Mouse (Mus musculus) v-Abl transformed pro-B cells (cell line): ENCODE results near the gene Pstk.
"Not testable (repeated sequence)": the region's sequence is repeated elsewhere in the genome, so short reads cannot be mapped to it uniquely, and the experiment has no call there.

Source experiments
- in situ Hi-C, 2 experiments: fragments of 400-800 bp; cut with MboI; formaldehyde crosslinking; loops; one replicate each; pipeline ENCODE4 v1.15.1; 2025; ENCODE audit not compliant: unreplicated experiment in 2 of 2

The Pstk gene

DNA sequence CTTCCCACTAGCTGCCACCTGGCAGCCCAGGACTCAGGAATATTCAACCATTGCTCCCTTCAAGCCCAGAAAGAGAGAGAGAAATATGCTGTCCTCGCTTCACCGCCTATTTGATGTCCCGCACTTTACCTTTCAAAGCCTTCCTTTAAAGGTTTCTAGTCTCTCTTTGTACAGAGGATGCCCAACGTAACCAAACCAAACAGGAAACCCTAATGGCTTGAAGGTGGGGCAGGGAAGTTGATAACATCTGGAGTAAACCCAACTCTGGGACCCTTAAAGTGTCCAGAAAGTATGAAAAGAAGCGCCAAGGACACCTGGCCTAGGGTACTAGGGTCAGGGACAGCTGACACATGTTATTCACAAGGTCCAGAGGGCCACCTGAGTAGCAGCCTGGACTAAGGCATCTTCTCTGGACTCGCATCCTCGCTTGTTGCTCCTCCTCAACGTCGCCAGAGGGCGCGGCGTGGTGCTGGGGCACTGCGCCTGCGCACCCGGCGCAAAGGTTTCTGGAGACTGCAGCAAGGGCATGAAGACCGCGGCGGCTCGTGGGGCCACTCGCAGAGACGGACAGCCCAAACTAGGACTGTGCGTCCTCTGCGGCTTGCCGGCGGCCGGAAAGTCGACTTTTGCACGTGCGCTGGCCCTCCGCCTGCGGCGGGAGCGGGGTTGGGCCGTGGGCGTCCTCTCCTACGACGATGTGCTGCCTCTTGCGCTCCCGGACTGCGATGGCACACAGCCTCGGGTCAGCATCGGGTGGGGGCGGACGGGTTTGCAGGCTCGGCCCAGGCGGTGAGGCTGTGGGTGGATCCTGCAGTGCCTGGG lies at the start of gene Pstk:
Gene Pstk, plus strand, starts transcription at position 494 of the 822 bp plus-strand sequence.
- in situ Hi-C loops, result loop anchor here (5.0 to 25.0 kb wide), 5 partner anchors 36 to 1759 kb away; no protein-coding TSS in a partner anchor

DNA sequence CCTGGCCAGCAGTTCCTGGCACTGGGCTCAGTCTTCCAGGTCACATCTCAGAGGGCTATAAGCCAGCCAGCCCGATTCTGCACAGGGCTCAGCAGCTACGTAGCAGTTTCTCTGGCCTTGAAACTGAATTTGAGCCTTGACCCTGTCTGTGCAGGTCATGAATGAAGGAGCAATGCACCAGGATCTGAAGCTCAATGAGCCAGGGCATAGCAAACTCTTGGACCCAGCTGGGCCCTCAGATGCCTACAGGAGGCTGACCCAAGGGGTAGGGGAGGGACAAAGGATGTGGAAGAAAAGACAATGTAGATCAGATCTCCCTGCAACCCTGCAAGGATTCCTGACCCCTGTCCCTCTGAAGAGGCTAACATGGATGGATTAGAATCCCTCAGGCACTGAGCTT lies 48.7 kb upstream of the Pstk start, which contains the start of gene Cuzd1:
Gene Cuzd1, minus strand, starts transcription at position 101 of the 400 bp plus-strand sequence.
- in situ Hi-C loops, result no loop called here

DNA sequence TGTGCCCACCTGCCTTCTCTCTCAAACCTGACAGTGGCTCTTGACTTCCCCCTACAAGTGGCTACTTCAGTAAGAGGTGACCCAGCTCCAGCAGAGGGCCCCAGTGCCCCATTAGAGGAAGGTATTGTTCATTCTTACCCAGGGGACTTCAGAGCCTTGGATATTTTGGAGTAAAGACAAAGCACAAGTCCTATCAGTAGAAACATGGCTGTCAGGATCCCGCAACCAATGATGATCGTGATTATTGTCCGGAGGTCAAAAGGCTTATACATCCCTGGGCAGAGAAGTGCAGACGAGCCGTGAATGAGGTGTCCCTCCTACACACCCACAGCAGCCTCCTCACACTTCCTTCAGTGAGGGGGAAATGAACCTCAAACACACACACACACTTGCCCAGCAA lies 43.9 kb upstream of the Pstk start:
- in situ Hi-C loops, result loop anchor here in 1 of 2 experiments (25.0 kb wide), 1 partner anchor 1690 kb away; no protein-coding TSS in a partner anchor

DNA sequence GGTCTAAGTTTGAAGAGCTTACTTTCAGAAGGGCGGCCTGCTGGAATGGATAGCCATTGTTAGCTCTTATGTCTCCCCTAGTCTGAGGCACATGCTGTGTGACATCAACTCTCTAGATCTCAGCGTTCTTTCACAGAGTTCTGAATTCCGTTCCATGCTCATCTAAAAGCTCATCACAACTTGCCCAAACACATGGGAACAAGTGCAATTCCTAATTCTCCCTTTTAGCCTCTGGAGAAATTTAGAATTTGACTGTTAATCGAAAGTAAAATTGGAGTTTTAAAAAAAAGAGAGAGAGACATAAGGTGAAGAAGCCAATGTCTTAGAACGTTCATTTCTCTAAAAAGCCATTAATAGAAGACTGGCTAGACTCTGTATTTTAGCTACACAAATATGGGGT lies 41.5 kb upstream of the Pstk start, which contains the start of gene Fam24b:
Gene Fam24b, minus strand, starts transcription at position 101 of the 400 bp plus-strand sequence.
- in situ Hi-C loops, result loop anchor here in 1 of 2 experiments (25.0 kb wide), 1 partner anchor 1692 kb away; no protein-coding TSS in a partner anchor

DNA sequence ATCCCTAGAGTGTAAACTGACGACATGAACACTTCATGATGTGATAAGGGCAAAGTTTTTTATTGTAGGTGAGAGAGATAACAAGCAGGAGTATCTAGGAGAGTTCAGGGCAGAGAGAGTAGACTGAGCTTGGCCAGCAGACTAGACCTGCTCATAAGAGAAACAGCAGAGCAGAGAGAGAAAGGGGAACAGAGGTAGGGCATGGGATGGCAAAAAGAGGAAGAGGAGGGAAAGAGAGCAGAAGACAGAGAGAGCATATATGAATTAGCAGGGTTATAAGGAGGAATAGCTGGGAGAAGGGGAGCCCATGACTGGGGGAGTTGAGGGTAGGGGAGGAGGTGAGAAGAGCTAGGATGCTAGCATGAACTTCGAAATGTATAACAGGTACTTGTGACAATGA lies 39.3 kb upstream of the Pstk start:
- in situ Hi-C loops, result loop anchor here in 1 of 2 experiments (25.0 kb wide), 1 partner anchor 1694 kb away; no protein-coding TSS in a partner anchor

GRCm38 (mm10) chr7:131333564-131333963 lies 37.4 kb upstream of the Pstk start, which contains the start of gene Fam24a:
Gene Fam24a (plus strand): TSS chr7:131333864.
- in situ Hi-C loops, result loop anchor here in 1 of 2 experiments (25.0 kb wide), 1 partner anchor 1696 kb away; no protein-coding TSS in a partner anchor

GRCm38 (mm10) chr7:131337502-131338068 lies 33.4 kb upstream of the Pstk start:
- in situ Hi-C loops, result loop anchor here in 1 of 2 experiments (25.0 kb wide), 1 partner anchor 1700 kb away; no protein-coding TSS in a partner anchor

GRCm38 (mm10) chr7:131345856-131346541 lies 24.9 kb upstream of the Pstk start:
- in situ Hi-C loops, result loop anchor here in 1 of 2 experiments (25.0 kb wide), 1 partner anchor 1709 kb away; no protein-coding TSS in a partner anchor

DNA sequence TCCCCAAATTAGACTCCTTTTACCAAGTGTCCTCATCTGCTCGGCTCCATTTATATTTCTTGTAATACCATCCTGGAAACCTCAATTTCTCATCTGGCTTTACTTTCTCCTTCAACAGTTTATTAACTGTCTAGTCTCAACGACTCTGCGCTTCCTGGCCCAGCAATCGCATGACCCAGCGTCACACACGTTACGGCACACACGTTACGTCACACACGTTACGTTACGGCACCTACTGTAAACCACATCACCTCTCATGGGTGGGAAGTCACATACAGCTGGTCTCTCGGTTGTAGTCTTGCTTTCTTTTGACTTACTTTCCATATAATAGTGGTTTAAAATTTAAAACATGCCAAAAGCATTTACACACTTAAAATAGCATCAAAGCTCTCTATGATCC lies 14.8 kb upstream of the Pstk start:
- in situ Hi-C loops, result loop anchor here (25.0 kb wide), 4 partner anchors 819 to 1744 kb away; no protein-coding TSS in a partner anchor

- in situ Hi-C loops, result loop anchor here (5.0 to 25.0 kb wide), 8 partner anchors 45 to 1750 kb away; partner anchors contain the start of gene Bub3 (in 1 of the 2)
Measured at GRCm38 (mm10) chr7:131362269-131362614, 8.7 kb upstream of the Pstk start.

DNA sequence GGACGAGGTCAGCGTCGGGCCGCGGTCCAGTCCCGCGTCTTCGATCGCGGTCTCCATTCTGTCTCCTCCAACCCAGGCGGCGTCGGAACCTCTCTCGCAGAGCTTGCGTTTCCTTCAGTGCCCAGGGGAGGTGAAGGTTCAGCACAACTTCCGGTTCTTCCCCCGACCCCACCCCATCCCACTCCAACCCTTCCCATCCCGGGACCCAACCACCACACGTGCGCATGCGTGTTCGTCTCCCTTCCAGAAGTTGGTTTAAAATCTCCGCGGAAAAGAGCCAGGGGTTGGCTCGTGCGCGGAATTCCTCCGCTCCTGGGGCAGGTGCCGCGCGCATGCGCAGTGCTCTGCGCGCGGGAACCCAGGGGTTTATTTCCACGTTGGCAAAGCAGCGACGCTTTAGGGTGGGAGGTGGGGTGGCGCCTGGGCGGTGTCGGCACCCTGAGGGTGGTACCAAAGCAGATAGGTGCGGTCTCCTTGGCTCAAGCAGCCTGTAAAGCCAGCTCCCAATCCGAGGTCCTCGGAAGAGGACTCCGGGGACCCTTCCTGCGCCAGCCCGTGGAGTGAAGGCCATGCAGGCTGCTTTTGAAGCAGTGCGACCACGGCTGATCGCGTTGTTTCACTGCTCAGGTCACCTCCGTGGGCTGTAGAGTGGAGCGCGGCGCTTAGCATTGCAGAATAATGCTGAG lies 8.2 kb upstream of the Pstk start, which contains the start of gene 2310057M21Rik:
Gene 2310057M21Rik, minus strand, starts transcription at position 145 of the 686 bp plus-strand sequence.
- in situ Hi-C loops, result loop anchor here (5.0 to 25.0 kb wide), 8 partner anchors 45 to 1750 kb away; partner anchors contain the start of gene Bub3 (in 1 of the 2)

- in situ Hi-C loops, result loop anchor here (5.0 to 25.0 kb wide), 8 partner anchors 43 to 1752 kb away; partner anchors contain the start of gene Bub3 (in 1 of the 2)
Measured at GRCm38 (mm10) chr7:131364131-131364530, 6.8 kb upstream of the Pstk start.

- in situ Hi-C loops, result loop anchor here (5.0 to 25.0 kb wide), 5 partner anchors 36 to 1759 kb away; no protein-coding TSS in a partner anchor
Measured at GRCm38 (mm10) chr7:131371470-131371860, 524 bp downstream of the Pstk start.

- in situ Hi-C loops, result loop anchor here (5.0 to 25.0 kb wide), 5 partner anchors 35 to 1760 kb away; no protein-coding TSS in a partner anchor
Measured at GRCm38 (mm10) chr7:131371880-131372651, 1.1 kb downstream of the Pstk start.

GRCm38 (mm10) chr7:131391761-131392160 lies 20.8 kb downstream of the Pstk start:
- in situ Hi-C loops, result not testable (repeated sequence)

DNA sequence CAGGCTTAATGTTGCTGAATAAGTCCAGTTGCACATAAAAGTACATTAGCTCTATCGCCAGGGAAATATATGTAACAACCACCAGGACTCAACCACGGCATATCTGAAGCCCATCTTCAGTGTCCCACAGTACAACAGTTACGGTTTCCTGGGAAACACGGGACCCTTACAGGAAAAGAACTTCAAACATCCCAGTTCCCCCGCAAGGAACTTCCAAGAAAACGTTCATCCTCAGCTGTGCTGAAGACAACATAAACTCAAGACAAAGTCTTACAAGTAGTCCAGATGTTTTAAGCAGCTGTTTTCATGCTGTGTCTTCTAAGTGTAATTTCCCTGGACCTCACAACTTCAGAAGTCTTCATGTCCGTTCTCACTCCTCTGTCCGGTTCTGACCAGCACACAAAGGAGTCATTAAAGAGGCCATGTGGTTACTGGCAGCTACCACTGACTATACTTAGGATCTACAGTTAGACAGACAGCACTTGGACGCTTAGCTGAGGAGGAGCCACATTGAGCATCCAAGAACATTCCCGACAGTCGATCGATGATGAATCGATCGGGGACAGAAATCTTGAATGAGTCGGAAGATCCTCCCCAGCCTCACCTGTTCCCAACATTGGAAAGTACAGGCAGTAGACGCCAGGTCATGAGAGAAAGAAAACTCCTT lies 38.5 kb downstream of the Pstk start:
- in situ Hi-C loops, result loop anchor here (5.0 to 25.0 kb wide), 3 partner anchors 37 to 1603 kb away; partner anchors contain the start of genes 2310057M21Rik (in 1 of the 2) and Pstk (in 1 of the 2)

- in situ Hi-C loops, result loop anchor here (5.0 to 25.0 kb wide), 4 partner anchors 38 to 1602 kb away; partner anchors contain the start of genes 2310057M21Rik (in 1 of the 2) and Pstk (in 1 of the 2)
Measured at GRCm38 (mm10) chr7:131409988-131410385, 39.0 kb downstream of the Pstk start.
